Mouse (Mus musculus): ENCODE measurements around the gene Gm21987.
"Not testable (repeated sequence)": the region's sequence is repeated elsewhere in the genome, so short reads cannot be mapped to it uniquely, and the experiment has no call there.

Gene Gm21987

DNA sequence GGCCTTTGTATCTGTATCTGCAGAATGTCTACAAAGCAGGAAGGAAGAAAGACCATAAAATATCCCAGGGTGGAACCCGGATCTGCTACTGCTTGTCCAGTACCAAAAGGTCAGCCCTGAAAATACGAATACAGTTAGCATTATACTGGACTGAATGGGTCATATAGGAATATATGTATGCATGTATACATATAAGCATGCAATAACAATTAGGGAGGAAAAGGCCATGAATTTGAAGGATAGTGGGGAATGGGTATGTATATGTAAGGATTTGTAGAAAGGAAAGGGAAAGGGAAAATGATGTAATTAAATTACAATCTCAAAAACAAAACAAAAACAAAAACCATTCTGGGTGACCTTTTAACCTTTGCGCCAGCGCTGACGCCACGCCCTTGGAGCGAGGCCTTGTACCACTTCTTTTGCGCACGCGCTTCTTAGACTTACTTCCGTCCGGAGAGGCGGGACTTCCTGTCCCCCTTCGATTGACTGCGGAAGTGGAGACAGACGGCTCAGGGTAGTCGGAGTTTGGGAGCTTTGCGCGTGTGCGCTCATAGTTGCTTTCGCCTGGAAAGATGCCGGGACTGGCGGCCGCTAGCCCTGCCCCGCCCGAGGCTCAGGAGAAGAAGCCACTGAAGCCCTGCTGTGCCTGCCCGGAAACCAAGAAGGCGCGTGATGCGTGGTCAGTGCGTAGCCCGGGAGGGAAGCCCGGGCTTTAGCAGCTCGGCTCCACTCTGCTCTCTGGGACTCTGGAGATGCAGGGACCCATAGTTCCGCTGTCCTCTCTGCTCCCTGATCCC, at the start of gene Gm21987, which contains the start of gene Cox17:
Gene Gm21987, plus strand, starts transcription at position 512 of the 797 bp plus-strand sequence.
Gene Cox17, plus strand, starts transcription at position 463 of the 797 bp plus-strand sequence.
- ATAC-seq (ENCODE audit: insufficient number of reproducible peaks, low FRiP score, low TSS enrichment) = peak; percentile 98

DNA sequence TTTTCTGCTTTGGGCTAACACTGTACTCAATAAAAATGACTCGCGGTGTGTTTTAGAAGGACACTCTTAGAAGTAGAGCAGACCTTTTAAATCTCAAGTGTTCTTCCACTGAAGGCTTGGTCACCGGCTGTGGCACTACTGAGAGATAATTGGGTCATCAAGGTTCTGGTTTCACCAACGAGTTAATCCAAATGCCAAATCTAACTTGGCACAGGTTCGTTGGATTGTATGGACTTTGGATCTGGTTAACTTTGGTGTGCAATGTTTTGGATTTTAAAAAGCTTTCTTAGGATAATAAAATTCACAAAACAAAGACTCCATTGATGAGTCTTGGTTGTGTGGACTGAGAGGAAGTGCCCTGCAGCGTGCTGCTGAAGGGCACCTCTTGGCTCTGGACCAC, 48.4 kb upstream of the Gm21987 start:
- no peak for ATAC-seq (ENCODE audit: insufficient number of reproducible peaks, low FRiP score, low TSS enrichment)

DNA sequence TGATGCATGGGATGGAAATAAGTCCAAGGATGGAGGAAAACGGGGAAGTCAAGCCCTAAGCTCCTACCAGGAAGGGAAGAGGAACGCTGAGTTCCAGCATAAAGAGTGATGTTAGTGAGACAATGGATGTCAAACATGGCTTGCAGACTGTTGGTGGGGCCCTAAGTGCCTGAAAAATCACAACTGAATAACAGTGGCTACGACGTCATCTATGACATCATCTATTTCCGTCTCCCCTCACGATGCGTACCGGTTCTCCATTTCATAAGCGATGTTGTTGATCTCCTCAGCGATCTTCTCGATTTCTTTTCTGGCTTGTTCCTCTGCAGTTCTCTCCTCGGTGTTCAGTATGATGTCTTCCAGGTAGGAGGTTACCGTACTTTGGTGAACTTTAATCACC, 44.5 kb upstream of the Gm21987 start:
- no peak for ATAC-seq (ENCODE audit: insufficient number of reproducible peaks, low FRiP score, low TSS enrichment)

DNA sequence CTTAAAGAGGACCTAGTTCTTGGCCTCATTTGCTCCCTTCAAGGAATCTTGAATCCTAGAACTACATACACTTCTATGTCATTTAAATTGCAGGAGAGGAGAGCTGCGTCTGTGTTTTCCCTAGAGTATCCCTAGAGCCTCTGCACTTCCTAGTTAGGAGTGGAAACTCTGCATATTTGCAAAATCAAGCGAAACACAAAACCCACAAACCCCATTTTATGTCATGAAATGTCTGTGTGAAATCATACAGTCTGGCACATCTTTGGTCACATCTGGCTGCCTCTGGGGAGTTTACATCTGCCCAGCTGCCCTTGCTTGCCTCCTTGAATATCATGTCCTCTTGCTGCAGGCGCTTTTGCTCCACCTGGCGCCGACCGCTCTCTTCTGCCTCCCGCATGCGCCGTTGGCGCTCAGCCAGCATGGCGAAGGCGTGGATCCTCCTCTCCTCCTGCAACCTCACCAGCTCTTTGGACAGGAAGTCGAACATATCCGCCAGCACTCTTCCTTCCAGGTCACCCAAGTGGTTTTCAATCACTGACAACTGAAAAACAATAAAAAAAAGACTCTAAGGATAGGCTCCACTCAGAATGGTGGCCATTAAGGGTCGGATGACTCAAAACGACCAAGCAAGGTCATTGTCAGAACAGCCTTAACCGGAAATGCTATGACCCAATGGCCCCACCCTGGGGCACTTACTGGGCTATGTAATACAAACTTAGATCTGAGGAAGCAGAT, 42.2 kb upstream of the Gm21987 start:
- ATAC-seq (ENCODE audit: insufficient number of reproducible peaks, low FRiP score, low TSS enrichment) = no peak

DNA sequence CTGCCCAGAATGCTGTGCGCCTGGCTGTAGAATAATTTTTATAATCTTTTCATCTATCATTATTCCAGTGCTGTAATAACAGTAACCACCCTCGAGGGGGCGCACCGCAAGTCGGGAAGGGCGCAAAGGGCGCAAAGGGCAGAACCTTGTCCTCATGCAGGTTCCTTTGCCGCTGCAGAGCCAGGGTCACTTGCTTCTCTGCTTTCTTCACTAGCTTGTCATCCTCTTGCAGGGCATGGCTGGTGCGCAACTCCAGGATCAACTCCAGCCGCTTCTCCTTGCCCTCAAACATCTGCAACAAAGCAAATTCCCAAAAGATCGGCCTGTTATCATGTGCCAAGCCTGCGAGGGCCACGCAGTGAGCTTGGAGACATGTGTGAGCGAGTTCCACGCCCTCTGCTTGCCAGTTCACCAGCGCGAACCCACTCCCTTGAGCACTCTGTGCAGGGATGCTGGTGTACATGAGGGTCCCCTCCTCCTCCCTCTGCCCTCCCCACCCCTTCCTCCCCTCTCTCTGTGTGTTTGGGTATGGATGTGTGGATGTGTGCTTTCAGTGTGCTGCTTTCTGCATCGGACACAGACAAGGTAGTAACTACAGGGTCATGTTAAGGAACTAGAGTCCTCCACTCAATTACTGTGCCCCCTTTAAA, 40.1 kb upstream of the Gm21987 start:
- no peak for ATAC-seq (ENCODE audit: insufficient number of reproducible peaks, low FRiP score, low TSS enrichment)

DNA sequence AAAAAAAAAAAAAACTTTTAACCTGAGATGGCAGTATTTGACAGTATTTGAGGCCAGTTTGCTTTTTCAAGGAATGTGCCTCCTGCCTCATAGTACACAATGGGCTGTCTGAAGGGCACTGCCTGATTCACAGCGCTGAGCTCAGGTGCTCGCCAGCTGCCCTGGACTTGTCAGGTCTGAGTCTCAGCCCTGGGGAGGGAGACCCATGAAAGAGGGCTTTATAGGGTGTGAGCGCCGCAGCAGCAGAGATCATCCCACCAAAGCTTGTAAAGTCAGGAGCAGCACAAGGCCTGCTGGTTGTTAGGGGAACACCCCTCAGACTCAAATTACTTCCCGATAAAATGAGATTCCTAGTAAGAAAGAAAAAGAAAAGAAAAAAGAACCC, 39.6 kb upstream of the Gm21987 start:
- ATAC-seq (ENCODE audit: insufficient number of reproducible peaks, low FRiP score, low TSS enrichment) = no peak

DNA sequence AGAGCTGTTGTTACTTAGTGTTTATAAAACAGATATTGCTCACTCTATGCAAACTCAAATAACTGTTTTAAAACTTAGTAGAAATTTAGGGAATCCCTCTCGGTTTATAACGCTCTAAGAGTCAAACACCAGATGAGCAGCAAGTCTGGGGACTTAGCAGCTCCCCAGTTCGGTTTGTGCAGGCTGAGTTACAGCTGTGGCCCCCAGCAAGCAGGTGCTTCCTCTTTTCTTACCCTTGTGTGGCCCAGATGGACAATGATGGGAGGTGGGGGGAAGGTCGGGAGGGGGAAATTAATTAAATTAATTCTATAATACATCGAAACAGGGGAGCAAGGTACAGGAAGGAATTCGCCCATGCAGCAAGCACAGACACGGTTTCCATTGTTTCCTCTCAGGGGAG, 39.2 kb upstream of the Gm21987 start:
- no peak for ATAC-seq (ENCODE audit: insufficient number of reproducible peaks, low FRiP score, low TSS enrichment)

DNA sequence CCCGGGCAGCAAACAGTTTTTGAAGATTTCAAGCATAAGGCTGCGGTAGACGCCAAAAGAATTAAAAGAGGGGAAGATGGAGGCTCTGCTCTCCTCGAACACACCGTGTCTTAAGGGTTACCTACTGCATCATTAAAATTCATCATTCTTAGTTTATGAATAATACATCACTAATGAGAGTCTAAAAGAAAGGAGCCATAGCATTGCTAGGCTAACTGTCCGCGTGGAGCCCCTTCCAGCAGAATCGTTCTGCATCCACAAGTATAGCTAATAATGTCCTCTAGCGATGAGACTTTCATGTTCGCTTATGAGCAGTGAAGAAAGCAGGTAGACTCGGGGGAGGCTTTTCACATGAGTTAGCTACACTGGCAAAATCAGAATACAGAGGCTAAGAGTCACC, 38.6 kb upstream of the Gm21987 start:
- no peak for ATAC-seq (ENCODE audit: insufficient number of reproducible peaks, low FRiP score, low TSS enrichment)

DNA sequence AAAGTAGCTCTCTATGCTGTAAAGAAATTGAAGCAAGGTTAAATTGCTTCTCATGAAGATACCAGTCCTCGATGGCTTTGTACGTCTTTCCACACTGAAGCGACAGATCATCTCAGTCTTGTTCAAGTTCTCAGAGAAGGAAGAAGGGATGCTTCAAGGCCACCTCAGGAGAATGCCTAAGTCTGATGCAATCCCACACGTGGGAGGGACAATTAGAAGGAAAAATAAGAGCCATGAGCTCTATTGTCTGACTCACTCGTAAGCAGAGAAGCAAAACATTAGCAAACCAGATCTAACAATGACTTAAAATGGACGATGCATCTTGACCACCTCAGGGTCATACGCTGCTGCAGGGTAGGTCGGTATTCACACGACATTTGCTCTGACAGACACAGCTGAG, 28.3 kb upstream of the Gm21987 start:
- no peak for ATAC-seq (ENCODE audit: insufficient number of reproducible peaks, low FRiP score, low TSS enrichment)

DNA sequence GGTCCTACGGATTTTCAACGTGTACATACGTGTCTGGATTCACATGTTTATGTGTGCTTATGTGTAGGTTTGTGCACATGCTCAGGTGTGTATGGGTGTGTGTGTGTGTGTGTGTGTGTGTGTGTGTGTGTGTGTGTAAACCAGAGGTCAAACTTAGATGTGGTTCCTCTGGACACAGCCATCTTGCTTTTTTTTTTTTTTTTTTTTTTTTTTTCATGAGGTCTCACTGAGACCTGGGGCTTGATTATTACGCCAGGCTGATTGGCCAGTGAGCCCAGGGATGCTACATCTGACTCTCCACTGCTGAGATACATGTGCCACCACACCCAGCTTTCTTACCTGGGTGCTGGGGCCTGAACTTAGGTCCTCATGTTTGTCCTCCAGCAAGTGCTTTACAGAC, 27.8 kb upstream of the Gm21987 start:
- no peak for ATAC-seq (ENCODE audit: insufficient number of reproducible peaks, low FRiP score, low TSS enrichment)

DNA sequence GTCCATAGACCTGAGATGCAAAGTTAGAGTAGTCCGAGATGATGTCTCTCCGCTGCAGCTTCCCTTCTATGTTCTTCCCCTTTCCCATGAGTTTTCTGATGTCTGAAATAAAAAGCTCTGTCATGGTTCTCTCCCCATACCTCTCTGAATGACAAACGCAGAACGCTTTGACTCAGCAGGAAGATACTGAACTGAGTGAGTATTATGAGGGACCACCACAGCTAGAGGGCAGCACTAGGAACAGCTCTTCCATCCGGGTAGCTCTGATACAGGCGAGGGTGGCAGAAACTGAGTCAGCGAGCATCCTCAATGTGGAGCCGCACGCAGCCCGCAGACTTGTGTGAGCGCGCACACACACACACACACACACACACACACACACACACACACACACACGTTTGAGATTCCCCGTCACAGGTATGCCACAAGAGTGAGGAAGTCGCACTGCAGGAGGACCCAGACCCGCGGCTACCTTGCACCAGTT, 25.3 kb upstream of the Gm21987 start:
- ATAC-seq (ENCODE audit: insufficient number of reproducible peaks, low FRiP score, low TSS enrichment) = peak; percentile 84

DNA sequence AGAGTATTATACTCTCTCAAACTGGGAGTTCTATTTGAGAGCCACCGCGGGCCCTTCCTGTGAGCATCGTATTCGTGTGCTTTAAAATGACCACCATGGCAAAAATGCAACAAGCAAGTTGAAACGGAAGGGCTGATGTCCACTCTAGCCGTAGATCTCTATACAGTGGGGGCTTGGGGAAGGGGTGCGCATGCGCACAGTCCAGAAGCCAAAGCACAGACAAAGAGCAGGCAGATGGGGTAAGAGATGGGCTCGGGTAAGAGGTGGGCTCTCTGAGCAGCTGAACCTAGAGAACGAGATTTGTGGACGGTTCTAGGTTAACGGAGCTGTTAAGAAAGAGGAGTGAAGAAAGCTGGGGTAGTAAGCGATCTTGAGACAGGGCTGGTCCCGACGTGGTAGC, 22.5 kb upstream of the Gm21987 start:
- no peak for ATAC-seq (ENCODE audit: insufficient number of reproducible peaks, low FRiP score, low TSS enrichment)

DNA sequence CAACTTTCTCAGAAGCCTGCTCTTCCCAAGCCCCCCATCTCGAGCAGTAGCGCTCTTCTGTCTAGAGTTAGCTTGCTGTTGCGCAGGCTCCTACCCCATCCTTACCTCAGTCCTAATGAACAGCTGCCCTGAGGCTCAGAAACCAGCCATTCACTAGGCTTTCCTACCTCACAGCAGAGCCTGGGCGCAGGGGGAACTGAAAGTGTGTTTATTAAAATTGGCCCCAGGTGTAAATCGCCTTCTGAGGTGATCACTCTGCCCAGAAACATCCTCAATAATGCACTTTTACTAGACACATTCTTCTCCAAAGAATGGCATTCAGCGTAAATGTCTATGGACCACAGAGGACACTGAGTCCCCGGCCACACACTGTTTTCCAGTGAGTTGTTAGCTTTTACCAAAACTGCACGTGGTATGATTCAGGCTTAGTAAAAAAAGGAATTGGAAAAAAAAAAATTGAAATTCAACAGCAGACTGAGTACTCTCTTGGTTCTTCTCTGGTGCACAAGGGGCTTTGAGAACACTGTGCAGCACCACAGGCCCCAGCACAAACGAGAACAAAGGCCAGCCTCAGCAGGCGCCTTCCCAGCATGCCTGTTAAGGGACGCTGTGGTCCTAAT, 20.0 kb upstream of the Gm21987 start:
- ATAC-seq (ENCODE audit: insufficient number of reproducible peaks, low FRiP score, low TSS enrichment) = no peak

DNA sequence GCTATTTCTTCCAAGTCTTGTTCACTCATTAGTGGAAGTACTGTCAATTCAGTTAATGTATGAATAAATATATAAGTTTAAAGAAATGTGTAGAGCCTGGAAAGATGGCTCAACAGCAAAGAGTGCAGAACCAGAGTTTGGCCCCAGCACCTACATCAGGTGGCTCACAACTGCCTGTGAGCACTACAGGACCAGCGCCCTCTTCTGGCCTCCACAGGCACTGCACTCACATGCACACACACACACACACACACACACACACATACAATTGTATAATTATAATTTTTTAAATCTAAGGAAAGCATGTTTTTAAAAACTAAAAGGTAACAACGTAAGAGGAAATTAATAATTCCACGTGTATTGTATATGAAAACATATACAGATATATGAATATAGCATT, 17.5 kb upstream of the Gm21987 start:
- ATAC-seq (ENCODE audit: insufficient number of reproducible peaks, low FRiP score, low TSS enrichment) = no peak

DNA sequence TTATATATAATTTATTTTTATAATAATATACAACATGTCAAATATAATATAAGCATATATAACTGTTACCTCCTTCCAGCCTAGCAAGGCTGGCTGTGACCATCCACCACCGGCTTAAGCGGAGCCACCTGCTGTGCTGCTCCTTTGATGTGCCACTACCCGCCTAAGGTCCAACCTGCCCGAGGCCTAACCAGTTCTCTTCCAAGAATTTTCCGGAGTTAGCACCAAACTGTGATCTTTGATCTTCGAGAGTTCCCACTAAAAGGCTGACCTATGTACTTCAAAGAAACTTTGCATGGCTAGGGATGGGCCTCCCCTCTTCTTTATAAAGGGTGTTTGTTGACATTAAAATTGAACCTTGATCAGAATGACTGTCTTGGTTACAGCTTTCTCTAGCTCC, 12.4 kb upstream of the Gm21987 start:
- no peak for ATAC-seq (ENCODE audit: insufficient number of reproducible peaks, low FRiP score, low TSS enrichment)

DNA sequence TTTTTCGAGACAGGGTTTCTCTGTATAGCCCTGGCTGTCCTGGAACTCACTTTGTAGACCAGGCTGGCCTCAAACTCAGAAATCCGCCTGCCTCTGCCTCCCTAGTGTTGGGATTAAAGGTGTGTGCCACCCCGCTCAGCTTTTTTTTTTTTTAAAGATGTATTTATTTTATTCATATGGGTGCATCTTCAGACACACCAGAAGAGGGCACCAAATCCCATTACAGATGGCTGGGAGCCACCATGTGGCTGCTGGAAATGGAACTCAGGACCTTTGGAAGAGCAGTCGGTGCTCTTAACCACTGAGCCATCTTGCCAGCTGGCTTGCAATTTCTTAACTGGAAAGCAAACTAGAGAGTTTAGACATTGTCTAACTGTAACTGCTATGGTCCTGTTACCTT, 8.8 kb upstream of the Gm21987 start:
- not testable (repeated sequence) for ATAC-seq (ENCODE audit: insufficient number of reproducible peaks, low FRiP score, low TSS enrichment)

DNA sequence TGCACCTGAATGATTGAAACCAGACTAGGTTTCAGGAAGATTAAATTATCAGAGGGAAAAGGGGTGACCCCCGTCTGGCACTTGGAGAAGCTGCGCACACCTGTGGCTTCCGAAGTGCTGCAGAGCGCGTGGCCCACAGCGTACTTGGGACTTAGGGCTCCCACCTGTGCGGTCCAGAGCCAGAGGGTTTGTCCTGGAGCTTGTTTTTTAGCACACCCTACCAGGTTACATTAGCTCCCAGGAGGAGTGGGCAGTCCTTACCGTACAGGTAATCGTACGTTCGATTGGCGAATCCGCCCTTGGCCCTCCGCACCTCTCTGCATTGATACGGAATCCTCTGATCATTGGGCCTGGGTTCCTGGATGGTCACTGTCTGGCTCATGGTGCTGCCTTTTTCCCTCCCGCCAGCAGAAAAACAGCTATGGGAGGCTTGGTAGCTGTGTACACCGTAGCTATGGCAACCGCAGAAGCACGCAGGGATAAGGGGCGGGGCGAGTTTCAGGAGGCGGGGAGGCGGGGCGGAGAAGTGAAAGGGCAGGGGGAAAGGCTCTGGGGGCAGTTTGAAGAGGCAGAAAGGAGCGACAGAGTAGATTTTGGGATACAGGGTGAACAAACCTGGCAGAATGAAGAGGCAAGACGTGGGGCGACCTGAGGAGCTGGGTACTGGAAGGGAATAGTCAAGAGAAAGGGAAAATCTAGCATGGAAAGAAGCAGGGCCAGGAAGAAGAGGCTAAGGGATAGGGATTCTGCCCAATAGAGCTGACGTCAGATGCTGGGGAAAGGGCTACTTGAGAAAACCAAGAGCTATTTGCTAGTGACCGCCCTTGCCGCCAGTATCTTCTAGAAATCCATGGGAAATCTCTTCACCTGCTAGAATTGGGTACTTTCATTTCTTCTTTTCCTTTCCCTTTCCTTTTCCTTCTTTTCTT, 5.2 kb upstream of the Gm21987 start, which contains the start of gene Maats1:
Gene Maats1, minus strand, starts transcription at position 748 of the 929 bp plus-strand sequence.
- peak; percentile 79 for ATAC-seq (ENCODE audit: insufficient number of reproducible peaks, low FRiP score, low TSS enrichment)

DNA sequence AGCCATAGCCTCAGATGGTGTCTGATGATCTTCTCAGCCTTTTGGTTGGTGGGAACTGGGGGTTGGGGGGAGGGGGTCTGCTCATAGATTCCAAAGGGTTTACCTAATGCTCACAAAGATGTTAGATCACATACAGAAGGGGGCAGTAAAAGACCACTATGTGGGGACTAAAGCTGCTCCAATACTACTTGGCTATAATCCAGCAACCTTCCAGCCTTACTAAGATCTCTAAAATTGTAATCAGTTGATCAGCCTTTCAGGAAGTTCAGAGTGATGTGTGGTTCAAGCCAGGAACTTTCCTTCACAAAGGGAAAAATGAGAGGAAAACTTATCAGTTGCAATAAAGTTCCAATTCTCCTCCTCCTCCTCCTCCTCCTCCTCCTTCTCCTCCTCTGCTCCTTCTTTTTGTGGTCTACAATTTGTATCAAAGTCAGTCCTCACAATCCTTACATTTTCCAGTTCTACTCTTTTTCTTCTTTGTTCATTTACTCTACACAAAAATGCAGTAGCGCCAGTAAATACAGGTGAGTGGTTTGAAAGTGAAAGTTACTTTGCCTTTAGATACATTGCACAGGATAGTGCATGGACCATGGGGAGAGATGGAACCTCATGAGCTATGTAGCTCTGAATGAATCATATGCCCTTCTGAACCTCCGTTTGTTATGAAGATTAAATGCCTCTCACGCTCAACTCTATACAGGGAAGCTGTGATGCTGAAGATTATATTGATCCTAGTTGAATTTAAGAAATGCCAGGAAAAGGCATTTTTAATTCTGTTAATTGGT, 1.7 kb upstream of the Gm21987 start:
- ATAC-seq (ENCODE audit: insufficient number of reproducible peaks, low FRiP score, low TSS enrichment) = no peak

DNA sequence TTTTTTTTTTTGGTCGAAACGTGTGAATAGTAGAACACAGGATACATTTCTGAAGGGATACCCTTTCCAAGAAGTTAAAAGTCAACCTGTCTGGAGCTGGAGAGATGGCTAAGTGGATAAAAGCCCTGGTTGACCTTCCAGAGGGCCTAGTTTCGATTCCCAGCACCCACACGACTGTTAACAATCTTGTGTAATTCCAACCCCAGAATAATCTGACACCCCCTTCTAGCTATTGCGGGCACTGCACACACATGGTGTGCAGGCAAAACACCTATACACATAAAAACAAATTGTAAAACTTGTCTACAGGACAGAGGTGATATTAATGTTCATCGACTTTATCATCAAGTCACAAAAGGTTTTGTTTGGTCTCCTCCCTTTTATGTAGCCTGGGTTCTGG, 748 bp downstream of the Gm21987 start:
- ATAC-seq (ENCODE audit: insufficient number of reproducible peaks, low FRiP score, low TSS enrichment) = no peak
